Mouse (Mus musculus) olfactory bulb, adult 2 months (tissue): ENCODE data around the gene 4933400A11Rik.

Experiments
- CTCF ChIP-seq: fragments of 200-500 bp; IDR thresholded peaks from 2 replicates; pipeline ENCODE4 v1.5.1; 2012; ENCODE audit warnings: low read depth, mild to moderate bottlenecking, low read length, moderate library complexity; ENCODE audit not compliant: insufficient read depth
- POLR2A ChIP-seq: fragments of 200-500 bp; IDR thresholded peaks from 2 replicates; pipeline ENCODE4 v1.6.1; 2012; ENCODE audit warnings: mild to moderate bottlenecking, low read depth, low read length, moderate library complexity; ENCODE audit not compliant: insufficient read depth

DNA sequence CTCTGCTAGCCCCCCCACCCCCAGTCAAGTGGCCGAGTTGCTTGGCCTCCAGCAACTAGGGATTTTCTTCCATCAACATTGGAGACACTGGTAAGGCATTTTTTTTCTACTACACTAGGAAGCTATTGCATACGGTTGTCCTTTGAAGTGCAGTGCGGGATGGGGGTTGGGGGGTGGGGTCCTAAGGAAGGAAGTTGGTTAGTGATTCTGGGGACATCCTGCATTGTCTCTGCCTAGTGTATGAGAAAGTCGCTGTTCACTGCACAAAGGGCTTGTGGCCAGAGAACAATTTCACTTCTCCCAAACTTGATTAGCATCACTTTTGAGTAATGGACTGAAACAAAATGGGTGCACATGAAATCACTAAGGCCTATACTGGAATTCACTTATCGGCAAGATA lies 48.7 kb upstream of the 4933400A11Rik start:
- TF ChIP-seq CTCF (no peak), POLR2A (no peak)
